Mouse (Mus musculus) liver, adult 2 months (tissue): ENCODE measurements around the gene Rp9.

Experiments
- CTCF ChIP-seq: fragments of 200-500 bp; IDR thresholded peaks from 2 replicates; pipeline ENCODE4 v1.5.1; 2011; ENCODE audit warnings: low read depth, low read length, control low read depth
- POLR2A ChIP-seq: fragments of 200-500 bp; IDR thresholded peaks from 2 replicates; pipeline ENCODE4 v1.6.1; 2011; ENCODE audit warnings: low read length, control low read depth; ENCODE audit not compliant: insufficient read depth; ENCODE audit errors: extremely low read depth

DNA sequence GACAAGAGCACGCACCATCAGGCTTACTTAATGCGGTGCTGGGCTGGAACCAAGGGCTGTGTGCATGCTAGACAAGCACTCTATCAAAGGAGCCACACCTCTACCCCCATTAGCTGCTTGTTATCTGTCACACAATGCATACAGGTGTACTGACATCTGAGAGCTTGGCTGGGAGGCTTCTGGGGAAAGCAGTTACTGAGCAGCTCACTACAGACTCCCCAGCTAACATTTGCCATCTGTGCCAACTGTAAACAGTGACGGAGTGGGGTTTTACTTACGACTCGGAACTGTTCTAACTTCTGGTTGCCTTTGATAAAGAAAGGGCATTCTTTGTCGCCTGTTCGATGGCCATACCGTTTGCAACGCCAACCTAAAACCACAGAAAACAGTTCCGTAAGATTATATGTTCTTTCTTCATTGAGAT is 16.0 kb downstream of the Rp9 start:
- TF ChIP-seq POLR2A, result no peak
- no peak for TF ChIP-seq CTCF
